Mouse (Mus musculus) induced T-regulatory cell, adult 2 months (primary cell): ENCODE measurements at regions not wholly inside any gene's neighbourhood (a gene's known extent, or its start where the extent isn't known, plus 50 kb on each side); places are given as distances from the start of the nearest gene placed in this dataset.

Source experiments
- DNase-seq: peaks from one replicate; pipeline ENCODE4 v3.0.0-alpha.2; 2012; ENCODE audit warnings: low read depth

DNA sequence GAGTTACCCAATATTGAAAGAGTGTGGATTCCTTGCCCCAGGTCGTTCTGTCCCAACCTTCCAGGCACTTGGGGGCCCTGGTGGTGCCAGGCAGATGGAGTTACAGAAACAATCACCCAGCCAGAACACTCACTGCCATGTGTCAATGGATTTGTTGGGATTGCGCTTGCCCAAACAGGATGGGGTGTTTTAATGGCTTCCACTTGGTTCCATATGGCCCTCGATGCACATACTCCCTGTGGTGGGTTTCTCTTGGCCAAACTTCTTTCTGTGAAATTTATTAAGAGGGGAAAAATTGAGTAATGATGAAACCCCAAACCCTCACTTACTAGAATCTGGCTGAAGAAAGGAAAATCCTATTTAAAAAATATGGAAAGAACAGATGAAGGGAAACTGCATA, 146.8 kb downstream of the Spata18 start:
- DNase-seq, result no peak

DNA sequence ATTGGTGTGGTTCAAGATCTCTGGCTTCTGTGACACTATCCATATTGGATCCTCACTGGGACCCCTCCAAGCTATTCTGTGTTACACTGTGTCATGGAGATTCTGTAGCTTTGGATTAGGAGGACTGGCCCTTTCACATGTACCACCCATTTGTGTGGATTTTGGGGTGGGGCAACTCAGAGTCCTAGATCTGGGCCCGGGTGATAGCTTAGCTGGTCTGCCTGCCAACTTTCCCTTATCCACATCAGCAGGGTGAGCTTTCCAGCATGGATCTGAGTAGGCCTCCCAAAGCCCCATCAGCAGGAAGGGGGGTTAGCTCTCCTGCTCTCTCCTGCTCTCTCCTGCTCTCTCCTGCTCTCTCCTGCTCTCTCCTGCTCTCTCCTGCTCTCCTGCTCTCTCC, 152.3 kb downstream of the Spata18 start:
- DNase-seq, result no peak

DNA sequence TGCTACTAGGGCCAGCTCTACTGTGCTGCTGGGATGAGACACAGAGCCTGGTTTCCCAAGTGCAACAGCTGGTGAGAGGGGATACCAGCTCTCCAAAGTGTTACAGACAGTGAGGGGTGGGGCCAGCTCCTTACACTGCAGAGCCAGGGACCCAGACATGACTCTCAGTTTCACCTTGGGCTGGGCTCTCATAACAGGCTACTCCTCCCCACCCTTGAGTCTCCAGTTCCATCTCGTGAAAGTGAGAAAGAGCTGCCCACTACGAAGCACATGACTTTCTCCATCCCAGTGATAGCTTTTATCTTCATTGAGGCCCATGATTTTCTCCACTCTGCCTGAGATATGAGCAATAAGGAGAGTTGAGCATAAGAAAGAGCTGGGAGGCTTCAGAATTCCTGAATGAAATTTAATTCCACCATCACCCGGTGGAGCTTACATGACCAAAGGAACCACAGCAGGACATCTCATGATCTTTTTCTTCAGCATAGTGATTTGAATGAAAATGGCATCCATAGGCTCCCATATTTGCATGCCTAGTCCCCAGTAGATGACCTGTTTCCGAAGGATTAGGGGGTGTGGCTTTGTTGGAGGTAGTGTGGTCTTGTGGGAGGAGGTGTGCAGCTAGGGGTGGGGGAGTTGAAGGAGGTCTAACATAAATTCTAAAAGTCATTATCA, 153.5 kb downstream of the Spata18 start:
- no peak for DNase-seq

DNA sequence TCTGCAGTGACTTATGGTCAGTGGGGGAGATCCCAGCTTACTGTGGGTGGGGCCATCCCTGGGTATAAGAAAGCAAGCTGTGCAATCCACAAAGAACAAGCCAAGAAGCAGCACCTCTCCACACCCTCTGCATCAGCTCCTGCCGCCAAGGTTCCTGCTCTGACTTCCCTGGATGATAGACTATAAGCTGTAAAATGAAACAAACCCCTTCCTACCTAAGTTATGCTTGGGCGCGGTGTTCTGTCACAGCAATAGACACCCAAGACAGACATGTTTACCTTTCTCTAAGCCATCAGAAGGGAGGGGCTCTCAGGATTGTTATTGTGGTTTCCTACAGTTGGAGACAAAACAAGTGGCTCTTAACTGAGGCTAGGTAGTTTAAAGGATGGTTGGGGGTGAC, 159.5 kb downstream of the Spata18 start:
- no peak for DNase-seq

DNA sequence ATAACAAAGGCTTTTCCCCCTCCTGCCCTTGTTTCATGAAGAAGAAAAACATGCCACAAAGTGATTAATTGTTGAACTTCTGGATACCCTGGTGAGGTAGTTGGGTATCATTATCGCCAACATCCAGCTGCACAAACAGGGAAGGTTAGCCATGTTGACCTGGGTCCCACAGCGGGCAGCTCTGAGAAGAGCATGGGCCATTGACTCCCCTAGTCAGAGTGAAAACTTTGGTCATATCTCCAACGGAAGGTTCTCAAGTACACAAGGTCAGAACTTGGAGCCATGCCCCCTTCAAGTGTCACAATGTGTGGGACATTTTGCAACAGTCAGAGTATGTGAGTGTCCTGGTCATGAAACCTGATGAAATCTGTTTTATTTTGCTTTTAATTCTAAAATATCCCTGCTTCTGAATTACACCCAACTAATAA, 159.9 kb downstream of the Spata18 start:
- DNase-seq, result no peak

DNA sequence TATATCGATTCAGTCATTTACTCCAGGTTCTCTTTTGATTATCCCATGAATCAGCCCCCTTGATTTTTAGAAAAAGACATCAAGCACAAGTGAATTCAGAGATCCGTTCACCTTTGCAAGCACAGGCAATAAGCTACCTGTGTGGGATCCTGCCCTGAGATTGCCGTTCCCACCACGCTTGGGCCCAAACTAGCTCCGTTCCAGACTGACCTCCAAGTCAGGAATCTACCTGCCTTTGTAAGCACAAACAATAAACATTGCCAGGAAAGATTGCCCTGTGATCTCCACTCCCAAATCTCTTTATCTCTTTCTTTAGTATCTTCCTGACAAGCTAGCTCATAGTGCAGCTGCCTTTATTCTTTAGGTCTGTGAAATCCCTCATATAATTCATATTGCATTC, 164.6 kb downstream of the Spata18 start:
- DNase-seq, result no peak

DNA sequence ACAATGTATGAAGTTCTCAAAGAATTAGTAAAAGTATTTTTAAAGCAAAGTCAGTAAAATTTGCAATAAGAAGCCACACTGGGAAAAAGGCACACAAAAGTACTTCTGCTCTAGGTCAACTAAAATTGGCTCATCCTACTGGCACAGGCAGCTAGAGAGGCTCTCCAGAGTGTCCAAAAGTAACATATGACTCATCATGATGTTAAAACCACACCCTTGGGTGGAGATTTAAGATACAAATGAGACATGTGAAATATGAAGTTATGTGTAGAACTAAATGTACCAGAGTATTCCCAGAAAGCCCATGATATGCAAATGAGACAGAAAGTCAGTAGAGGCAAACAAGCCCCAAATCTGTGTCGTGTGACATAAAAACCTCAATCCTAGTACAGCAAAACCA, 166.0 kb downstream of the Spata18 start:
- DNase-seq, result no peak

DNA sequence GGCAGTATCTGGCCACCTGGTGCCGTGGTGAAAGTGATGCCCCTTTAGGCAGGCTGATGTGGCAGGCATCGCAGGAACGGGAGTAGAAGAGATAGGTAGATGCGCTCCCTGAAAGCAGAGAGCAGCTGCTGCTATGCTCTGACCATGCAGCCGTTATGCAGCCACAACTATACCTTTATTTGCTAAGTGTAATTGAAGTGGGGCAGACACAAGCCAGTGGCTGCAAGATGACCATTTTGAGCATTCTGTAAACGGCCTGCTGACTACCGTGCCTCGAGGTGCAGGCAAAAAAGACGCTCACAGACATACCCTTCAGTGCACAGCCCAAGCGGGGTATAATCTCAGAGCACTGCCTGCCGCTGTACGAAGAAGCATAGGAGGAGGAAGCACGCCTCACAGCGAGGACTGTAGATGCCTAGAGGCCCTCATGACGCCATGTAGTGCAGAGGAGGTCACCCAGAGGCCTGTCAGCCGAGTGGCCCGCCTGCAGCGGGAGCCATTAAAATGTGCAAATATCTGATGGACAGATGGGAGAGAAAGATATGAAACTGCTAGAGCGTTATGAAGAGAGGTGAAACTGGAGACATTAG, 170.9 kb downstream of the Spata18 start:
- no peak for DNase-seq

DNA sequence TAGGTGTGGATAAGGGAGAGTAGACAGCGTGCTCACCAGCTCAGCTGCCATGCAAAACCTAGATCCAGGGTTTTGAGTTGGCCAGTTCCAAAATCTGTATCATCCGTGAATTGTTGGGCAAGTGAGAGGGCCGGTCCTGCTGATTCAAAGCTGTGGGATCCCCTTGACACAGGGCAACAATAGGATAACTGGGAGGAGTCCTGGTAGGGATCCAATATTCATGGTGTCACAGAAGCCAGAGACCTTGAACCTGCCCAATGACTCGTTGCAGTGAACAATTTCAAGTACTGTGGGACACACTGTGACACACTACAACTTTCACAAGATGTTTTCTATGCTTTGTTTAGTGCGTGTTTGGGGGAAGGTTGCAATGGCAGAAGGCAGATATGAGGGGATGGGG, 172.2 kb downstream of the Spata18 start:
- DNase-seq, result no peak

DNA sequence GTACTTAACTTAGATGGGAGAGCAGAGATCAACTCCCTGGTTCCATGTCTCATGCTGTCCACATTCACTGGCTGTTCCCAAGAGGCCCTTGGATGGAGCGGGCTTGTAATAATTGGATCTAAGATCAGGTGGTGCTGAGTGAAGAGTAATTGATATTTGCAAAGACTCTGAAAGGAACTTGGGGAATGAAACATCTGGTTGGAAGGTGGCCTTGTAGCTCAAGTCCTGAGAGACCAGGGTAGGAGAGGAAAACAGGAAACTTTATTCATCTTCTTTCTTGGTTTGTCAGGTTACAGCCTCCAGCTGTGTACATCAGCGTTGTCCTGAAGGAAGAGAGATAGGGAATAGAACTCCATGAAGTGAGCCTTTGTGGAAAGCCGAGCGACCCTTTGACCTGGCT, 175.8 kb downstream of the Spata18 start:
- DNase-seq, result no peak

DNA sequence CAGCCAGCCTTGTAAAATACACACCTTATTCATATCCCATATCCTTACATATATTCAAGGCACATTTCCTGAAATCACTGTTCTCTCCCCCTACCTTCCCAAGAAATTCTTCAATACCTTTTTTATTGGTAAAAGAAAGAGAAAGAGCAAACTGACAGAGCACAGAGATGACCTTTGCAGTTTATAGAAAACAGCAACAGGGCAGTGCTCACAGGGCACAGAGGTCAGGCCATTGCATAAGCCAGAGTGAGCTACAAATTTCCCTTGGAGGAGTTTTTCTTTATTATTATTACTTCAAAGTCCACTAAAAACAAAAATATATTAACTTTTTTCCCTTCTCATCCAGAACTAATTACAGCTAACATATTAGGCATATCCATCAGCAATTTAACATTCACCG, 182.5 kb downstream of the Spata18 start:
- DNase-seq, result no peak

DNA sequence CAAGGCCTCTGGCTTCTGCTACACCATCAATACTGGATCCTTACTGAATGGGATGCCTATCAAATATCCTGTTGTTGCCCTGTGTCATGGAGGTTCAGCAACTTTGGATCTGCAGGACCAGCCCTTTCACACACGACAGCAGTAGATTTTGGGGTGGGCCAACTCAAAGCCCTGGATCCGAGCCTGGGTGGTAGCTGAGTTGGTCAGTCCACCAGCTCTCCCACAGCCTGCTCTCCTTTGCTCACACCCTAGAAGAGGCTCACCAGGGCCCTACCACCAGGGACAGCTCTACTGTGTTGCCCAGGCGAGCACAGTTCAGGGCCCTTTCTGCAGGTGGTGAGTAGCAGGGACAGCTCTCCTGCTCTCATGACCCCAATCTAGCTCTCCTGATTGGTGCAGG, 192.6 kb downstream of the Spata18 start:
- no peak for DNase-seq

DNA sequence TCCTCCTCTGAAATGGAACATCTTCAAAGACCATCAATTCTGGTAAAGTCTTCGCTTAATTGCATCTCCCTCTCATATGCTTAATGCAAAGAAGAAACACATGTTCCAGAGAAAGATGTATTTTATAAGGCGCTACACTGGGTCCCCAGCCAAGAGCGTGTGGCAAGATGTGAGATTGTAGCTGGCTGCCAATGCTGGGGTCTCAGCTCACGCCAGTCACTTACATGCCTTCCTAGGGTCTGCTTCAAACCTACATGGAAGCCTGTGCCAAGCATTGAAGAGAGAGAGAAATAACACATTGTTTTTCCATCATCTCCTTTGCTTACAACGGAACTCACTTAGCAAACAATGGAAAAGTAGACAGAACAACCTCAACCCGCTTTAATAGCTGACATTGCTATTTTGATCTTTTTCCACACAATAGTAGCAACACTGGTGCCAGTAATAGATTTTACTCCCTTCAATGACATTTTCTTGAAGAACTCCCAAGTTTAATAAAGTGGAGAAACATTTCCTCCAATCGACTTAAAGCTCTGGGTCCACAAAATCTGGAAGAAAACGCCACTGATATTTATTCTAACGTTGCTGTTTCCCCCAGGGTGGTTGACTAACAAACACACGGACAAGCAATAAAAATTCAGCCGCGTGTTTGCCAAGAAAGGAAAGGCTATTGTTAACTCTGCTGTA, 195.1 kb downstream of the Spata18 start:
- no peak for DNase-seq

DNA sequence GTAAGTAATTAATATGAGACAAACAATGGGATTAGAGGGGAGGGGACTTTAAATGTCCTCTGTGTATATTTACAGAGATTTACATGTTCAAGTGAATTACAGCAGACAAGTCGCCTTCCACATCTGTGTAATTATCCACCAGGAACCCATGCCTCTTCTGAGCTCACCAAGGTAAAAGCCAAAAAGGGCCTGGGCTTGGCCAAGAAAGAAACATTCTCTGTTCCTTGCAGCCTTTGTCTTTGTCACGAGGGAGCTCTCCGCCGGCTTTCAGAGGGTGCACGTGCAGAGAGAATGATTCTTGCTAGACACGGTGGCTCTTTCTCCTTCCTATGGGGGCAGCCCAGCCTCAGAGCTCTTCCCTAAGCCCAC, 195.6 kb downstream of the Spata18 start:
- no peak for DNase-seq

DNA sequence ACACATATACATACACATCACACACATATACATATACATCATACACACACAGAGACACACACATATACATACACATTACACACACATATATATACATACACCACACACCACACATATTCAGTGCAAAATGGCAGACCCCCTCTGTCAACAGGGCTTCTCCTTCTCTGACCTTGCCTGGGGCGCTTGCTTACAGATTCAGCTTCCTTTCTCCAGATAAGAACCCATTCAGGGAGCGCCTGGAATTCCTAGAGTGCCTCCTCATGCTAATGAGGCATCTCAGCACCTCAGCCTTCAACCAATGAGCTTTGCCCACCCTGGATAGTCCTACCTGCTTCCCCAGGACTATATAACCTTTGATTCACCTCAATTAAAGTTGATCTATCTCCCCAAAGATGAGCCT, 200.3 kb downstream of the Spata18 start:
- DNase-seq, result no peak

DNA sequence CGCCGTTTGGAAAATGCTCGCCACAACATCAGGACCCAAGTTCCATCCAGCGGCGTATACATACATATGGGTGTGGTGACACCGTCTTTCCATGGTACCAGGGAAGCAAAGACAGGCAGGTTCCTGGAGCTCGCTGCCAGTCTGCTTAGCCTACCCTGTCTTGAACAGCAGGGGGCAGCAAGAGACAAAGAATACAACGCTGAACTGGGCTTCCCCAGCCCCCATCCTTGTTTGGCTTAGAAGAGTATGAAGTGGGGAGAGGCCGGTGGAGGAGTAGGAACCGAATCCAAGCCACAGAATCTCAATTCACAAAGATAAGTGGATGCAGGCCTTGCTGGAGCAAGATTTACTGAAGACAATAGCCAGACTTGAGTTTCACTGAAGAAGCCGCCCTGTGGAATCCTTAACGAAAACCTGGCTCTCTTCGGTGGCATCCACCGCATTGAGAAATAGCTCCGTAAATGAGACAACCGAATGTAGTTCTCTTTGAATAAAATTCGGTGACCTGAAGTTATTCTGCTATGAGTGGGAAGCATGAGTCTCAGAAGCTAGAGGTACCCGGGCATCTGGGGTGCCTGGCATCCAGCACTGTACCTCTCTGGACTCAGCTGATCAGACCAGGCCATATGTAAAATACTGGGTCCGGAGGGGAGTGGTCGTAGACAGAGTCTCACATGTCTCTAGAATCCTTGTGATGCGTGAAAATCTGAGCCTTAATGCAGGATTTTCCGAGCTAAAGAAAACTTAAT, 203.0 kb downstream of the Spata18 start:
- peak; percentile 63 for DNase-seq

DNA sequence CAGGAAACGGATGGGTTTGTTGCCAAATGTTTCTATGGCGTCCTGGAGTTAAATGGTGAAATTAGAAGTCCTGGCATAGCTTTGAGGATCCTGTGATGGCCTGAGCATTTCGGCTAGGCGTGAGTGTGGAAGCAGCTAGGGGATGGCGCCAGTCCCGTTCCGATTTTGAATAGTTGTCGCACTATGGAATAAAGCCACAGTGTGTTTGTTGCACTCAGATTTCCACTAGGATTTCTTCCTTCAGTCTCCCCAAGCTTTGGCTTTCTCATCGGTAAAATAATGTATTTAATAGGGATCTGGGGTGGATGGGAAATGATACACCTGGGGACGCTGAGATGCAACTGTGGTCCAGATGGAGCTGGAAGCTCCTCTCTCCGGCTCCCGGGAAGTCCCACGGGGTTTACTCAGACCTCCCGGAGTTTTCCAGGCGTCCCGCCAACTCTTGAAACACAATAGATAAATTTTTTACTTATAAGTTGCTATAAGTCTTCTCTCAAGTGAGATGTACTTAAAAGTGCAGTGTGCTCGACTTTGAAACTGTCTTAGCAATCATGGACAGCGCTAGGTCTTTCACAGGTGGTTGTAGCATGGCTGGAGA, 203.7 kb downstream of the Spata18 start:
- no peak for DNase-seq

DNA sequence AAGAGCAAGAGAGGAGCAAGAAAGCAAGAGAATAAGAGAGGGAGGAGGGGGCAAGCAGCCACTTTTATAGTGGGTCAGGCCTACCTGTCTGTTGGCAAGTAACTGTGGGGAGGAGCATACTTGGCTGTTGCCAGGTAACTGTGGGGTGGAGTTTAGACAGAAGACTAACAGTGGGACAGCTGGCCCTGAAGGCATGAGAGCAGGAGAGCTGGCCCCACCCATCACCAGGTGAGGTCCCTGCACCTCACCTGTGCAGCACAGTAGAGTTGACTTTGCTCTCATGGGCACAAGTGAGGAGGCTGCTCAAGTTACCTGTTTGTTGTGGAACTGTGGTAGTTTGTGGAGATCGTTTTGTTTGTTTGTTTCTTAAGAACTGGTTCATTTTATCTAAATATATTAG, 208.1 kb downstream of the Spata18 start:
- DNase-seq, result no peak

DNA sequence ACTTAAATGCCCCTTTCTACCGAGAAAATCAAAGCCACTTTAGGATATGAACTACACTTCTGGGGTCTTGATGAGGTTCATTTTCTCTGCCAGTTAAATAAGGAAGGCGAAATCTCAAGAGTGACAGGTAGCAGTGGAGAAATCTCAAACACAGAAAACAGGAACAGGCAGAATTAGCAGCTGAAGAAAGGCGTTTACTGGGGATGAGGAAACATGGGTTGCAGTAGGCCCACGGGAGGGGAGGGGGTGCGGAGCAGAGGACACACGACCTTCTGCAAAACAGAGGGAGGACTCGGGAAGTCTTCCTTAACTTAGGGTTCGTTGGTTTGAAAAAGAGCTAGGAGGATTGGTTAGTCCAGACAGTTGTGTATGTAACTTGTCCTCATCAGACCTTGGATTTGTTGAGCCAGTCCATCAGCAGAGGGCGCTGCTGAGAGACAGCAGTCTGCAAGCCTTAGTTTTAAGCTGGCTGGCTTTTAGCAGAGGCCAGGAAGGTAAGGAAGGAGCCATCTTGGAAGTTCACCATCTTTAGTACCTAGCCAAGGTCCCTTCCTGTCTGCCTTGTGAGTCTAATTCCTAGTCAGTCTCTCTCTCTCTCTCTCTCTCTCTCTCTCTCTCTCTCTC, 204.0 kb downstream of the Usp46 start:
- DNase-seq, result peak; percentile 49

DNA sequence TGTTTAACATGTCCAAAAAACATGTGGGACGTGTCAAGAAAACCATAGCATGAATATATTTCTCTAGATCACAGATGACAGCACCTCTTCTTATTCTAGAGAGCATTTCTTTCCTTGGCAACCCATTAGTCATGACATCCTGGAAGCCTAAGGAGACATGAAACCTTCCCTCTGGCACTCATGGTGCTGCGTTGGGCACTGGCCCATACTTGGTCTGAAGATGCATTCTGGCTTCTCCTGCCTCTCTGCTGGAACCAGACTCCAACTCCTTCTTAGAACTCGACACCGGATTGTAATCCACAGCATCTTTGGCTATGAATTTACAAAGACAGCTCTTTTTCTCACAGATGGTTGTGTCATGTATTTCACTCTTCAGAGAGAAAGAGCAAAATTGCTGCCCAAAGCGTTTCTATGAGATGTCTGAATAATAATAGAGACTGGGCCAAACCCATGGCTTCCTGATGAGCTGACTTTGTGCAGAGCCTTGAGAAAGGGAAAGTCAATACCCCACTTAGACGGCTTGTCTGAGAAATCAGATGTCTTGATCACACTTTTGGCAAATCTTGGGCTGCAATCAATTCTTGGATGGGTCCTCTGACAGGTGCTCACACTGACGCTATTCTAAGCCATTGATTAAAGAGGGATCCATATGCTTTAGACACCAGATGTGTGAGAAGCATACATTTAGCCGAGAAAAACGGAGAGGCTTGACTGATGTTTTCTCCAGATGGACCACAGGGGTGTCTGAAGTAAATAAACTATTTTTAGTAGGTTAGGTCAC, 195.4 kb downstream of the Usp46 start:
- no peak for DNase-seq

DNA sequence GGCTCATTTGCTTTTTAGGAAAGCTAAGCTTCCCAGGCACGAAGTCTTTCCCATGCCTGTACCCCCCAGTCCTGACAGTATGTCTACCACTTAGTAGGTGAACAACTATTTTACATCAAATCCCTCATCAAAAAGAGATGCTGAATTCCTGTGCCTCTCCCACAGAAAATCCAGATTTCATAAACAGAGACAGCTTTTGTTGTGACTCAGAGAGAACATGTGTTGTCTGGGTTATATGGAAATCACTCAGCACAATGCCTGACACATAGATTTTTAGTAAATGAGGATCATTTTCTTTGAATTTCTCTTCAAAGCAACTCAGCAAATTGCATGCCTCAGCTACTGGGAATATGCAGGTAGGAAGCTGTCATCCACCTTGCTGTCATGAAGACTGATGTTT, 193.5 kb downstream of the Usp46 start:
- no peak for DNase-seq
